Mouse (Mus musculus): ENCODE measurements at regions not wholly inside any gene's neighbourhood (a gene's known extent, or its start where the extent isn't known, plus 50 kb on each side); places are given as distances from the start of the nearest gene placed in this dataset.

DNA sequence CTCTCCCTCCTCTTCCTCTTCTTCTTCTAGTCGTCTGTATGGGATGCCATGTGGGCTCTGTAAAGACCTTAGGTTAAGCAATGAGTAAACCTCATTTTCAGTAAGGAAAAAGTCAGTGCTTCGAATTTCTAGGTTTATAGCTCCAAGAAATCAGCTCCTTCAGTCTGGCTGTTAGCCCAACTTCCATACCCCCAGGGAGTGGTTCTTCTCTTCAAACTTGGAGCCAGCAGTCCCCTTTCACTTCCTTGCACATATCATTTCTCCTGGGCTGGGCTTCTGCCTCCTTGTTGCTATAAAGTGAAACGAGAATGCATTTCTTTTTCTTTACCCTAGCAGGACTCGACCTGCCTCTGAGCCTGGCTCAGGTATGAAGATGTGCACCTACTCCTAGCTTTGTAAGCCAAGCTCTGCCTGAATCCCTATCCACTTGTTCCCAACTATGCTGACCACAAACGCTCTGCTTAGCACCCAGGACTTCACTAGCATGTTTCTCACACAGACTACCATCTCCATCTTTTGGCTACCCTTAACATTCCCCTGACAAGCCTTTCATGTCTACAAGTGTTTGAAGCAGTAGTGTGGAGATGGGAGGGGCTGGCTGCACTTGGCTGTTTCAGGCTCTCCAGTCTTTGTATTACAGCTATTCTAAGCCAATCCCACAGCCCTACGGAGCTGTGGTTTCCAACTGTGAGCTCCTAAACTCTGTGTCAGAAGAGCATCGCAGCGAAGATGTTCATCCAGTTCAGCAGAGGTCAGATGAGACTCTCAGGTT lies 243.8 kb upstream of the Tprg start:
- no peak for DNase-seq

DNA sequence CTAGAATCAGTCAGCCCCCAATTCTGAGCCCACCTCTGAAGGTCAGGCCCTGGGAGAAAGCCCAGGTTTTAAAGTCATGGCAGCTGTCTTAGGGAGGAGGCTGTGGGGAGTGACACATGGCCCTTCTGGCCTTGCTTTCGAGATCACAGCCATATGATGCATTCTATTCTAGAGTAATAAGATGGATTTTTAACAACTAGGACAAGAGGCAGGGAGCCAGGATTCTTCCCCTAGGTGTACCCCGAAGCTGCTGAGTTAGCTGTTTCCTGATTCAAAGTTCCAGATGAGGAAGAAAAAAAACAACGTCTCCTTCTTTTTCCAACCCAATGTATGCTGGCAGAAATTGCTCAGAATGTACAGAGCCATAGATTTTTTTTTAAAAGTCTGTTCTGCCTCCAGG lies 242.0 kb upstream of the Tprg start:
- DNase-seq, result no peak

DNA sequence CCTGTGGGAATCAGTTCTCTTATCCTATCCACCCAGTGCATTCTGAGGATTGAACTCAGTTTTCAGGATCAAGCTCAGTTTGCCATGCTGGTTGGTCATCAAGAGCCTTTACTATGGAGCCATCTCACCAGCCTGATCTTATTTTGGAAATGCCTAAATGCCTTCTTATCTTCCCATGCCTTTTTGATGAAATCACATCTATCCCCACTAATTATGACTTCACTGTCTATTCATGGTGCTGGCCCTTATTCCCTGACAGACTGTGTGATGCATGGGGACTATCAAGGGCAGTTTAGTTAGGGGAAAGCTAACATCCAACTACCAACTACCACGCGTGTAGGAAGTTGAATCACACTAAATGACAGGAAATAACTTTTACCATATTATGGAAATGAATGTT lies 238.9 kb upstream of the Tprg start:
- no peak for DNase-seq

DNA sequence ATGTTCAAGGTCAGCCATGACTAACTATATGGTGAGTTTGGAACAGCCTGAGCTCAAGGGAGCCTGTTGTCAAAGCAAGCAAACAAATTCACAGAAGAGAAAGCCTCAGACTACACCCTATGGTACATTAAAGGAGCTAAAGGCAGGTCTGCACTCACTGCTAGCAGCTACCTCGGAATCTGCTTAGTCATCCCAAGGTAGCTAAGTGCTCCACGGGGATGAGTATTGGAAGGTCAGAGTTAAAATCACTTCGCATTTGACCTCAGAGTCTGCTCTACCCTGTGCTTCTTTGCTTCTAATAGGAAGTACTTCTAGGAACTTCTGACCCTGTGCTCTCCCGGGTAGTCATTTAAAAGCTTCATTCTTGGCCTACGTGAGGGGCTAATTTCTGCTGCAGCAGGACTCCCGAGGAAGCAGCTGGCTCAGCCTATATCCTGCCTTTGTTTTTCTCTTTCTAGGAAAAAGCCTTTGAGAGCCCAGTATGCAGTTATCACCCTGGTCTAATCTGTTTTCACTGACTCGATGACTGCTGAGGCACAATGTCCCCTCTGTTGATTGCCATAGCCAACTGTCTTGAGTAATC lies 236.6 kb upstream of the Tprg start:
- DNase-seq, result no peak

DNA sequence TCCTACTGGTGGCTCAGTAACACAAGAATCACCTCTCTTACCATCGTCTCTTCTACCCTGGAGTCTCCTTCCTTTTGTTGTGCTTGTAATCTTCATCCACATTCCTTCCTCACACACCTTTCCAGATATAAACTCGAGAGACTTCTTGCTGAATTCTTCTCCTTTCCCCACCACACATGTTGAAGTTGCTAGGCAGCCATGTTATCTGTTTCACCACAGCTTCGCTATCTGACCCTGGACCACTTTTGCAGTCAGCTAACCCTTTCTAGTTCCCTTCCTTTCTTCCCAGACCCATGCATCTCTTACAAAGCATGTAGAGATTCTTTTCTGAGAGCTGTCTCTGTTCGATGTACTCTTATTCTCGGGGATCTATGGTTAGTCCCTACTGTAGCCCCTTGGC lies 235.6 kb upstream of the Tprg start:
- DNase-seq, result no peak

DNA sequence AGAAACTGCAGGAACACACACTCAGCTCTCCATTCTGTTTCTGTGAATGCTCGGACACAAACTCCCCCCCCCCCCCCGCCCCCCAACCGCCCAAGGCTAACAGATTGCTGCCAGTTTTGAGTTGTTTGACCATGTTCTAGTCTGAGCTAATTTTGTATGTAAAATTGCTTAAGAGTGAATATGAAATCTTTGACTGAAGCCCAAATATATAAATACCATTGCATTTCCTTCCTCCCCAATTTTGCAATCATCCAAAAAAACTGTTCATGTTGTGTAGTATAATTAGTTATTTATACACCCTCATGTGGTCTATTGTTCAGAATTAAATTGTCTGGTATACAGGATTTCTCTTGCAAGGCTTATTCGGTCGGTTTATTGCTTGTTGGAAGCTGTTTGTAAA lies 234.2 kb upstream of the Tprg start:
- DNase-seq, result no peak

DNA sequence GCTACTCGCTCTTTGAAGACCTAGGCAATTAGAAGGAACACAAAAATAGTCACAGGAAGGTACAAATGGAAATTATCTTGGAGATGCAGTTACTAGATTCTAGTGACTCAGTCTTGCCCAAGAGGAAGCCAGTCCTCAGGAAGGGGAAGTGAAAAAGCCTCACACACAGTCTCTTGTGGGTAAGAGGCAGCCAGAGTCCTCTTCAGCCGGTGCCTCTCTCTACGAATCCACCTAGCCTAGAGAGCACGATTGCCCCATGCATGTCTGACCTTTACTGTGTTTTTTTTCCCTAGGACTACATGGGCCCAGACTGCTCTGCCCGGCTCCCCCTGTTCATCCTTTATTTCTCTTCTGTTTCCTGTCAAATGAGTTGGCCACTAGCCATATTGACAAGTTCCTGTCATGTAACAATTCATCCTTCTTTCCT lies 233.7 kb upstream of the Tprg start:
- DNase-seq, result no peak

DNA sequence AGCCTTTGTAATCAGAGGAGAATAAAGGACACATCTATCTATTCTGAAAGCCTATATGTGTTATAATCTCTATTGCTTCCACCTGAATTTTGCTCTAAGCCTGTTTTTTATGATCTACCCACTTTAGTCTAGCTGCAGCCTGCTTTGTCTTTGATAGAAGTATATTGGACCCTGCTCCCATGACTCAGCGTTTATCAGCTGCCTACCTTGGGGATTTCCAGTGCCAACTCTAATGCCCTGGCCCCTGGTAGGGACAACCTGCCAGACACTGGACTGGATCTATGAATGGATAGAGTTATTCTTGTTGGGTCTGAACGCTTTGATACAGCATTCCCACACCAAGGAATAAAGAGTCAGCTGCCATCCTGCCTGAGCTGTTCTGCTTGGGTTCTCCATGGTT lies 232.3 kb upstream of the Tprg start:
- DNase-seq, result no peak

DNA sequence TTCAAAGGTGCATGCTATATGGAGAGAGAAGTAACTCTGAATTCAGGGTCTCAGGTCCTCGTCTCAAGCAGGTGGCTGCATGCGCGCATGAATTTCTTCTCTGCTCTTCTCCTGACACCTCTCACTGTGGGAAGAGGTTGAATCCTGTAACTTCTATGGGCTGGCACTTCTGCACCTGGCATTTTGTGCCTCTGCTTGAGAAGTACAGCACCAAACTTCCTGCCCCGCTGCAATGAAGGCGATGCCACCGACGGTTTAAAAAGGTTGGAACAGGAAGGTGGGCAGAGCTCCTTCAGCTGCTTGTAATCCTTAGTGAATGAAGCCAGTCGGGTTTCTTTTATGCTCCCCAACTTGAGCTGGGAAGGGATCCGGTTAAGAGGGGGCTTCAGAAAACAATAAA lies 231.2 kb upstream of the Tprg start:
- no peak for DNase-seq

DNA sequence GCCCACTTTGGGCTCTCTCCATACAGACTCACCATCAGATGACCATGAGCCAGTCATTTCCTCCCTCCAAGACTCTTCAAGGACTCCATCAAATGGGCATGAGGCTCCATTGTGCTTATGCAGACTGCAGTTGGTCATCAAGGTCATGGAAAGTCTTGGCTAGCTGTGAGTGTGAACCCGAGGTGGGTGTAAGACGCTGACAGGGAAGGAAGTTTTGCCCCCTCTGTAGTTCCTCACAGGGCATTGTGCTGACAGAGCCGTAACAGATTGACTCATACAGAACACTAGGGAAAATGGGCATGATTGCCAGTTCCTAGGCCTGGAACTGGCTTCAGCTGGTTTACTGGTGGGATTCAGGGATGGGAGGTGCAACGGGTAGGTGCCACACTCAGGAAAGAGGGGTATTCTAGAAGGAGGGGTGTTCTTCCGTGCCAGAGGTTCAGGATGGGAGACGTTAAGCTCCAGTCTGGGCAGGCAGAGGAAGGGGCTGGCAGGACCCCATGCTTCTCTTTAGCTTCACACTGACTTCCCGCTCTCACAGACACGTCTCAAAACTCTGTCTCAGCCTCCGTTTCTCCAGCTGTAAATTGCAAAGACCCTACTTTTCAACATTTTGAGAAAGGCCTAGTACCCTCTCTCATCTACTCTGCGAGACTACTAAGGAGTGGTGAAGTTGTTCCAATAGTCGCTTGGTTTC lies 228.4 kb upstream of the Tprg start:
- no peak for DNase-seq

DNA sequence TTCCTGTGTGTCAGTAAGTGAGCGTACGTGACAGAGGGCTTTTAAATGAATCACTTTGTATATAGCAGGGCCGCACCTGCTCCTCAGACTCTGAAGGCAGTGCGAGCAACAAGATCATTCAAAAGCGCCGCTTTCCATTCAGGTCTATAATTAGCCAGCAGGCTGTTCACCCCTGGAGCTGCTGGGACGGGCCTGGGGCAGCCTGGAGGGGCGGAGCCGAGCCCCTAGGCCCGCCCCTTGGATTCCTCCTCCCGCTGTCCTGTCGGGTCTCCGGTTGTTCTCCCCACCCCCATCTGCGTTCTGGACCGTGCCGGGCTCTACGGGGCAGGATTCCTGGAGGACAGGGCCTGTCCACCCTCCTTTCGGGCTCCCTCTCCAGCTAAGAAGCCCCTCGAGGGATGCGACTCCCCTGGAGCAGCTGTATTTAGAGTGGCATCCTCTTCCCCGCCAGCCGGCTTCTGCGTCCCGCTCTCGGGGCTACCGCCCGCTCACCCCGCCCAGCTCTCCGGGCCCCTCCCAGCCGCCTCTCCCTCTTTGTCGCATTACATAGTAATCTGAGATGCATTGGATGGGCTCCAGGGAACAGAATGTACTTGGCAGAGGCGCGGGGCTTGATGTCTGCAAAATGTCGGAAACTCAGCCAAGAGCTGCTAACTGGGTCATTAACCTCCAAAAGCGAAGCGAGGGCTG lies 227.7 kb upstream of the Tprg start:
- DNase-seq, result peak; percentile 99

DNA sequence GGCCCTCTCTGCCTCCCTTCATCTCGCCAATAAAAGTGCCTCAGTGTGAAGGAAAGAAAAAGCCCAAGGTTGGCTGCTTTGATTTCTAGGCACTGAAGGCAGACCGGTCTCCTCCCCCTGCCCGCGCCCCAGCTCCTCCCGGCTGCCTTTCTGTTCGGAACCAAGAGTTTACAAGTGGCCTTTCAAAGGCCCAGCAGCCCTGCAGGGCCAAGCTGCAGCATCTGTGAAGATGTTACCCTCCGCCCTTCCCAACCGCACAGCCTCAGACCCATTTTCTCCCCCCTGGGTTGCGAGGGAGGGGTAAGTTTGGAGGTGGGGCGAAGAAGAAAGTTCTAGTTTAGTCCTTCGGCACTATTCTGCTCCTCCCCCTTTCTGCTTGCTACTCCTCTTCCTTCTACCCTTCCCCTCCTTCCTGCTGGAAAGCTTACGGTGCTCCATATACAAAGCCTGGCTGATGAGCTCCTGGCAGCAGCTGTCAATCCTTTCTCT lies 227.1 kb upstream of the Tprg start:
- DNase-seq, result no peak

DNA sequence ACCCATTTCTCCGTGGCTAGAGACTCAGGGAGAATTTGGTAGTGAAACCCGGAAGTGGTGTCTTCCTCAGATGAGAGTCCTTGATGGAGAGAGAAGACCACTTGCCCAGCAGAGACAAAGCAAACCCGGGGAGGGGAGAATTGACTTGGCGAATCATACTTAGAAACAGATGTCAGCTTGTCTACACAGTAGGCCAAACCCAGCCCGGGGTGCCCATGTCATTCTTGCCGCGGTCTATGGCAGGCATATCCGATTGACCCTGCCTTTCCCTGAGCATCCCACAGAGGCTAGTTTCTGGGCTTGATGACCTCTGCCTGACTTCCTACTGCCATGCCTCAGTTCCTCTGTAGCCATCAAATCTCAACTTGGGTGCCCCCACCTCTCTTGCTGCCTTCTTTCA lies 226.4 kb upstream of the Tprg start:
- DNase-seq, result no peak

DNA sequence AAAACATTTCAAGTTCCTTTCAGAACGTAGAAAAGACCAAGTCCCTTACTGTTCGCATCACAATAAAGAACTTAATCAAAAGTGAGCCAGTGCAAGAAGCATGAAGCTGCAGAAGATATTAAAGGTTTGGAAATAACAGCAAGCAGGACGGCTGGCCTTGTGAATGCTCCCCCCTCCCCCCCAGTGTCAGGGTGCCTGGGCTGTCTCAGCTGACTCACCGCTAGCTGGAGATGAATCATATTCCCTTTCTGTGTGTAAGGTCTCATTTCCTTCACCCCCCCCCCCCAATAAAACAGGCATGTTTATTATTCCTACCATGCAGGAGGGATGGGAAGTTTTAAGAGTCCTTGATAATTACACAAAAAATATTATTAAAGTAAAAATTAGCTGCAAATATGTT lies 225.0 kb upstream of the Tprg start:
- no peak for DNase-seq

DNA sequence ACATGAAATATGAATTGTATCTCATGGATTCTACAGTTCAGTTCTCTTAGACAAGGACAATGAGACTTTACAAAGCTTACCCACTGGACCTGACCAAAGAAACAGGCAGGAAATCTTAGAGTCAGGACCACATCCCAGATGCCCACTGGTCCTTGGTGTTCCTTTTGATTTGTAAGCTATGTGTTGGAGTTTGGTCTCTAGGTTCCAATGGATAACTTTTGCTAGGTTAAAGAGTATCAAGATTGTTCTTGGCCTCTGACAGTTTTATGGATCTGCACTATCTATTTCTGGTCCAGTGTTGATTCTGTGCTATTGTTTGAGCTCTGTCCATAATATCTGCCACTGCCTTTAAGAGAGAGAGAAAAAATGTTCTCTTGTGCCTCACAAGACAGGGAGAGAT lies 222.6 kb upstream of the Tprg start:
- no peak for DNase-seq

DNA sequence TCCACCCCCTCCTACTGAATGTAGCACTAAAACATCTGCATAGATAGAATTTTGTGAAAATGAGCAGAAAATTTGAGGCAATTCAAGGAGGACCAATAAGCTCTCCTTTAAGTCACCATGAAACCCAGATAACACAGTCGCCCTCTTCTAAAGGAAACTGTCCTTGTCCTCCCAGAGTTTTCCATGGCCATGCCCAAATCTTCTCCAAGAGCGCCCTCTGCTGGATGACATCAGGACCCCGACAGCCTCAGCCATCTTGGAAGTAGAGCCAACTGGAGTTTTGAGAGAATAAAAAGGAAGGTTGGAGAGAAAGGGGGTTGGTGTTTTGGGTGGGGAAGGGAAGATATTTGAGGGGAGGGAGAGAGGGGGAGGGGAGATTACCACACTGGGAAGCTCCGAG lies 222.1 kb upstream of the Tprg start:
- DNase-seq, result peak; percentile 97

DNA sequence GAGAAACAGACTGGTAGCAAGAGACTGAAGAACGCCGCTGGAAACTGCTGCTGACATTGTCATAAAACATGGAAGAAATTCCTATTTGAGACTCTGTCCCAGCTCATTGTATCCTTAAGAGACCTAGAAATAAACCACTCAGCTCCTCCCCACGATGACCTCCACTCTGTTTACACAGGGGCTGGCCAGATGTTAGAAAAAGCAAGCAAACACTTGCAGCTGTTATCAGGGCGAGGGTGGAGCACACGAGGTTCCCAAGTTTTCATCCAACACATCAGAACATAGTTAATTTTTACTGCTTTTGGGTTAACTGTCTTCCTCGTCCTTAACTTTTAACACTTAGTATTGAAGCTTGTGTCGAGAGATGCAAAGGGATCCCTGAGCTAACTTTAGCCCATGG lies 219.8 kb upstream of the Tprg start:
- no peak for DNase-seq

DNA sequence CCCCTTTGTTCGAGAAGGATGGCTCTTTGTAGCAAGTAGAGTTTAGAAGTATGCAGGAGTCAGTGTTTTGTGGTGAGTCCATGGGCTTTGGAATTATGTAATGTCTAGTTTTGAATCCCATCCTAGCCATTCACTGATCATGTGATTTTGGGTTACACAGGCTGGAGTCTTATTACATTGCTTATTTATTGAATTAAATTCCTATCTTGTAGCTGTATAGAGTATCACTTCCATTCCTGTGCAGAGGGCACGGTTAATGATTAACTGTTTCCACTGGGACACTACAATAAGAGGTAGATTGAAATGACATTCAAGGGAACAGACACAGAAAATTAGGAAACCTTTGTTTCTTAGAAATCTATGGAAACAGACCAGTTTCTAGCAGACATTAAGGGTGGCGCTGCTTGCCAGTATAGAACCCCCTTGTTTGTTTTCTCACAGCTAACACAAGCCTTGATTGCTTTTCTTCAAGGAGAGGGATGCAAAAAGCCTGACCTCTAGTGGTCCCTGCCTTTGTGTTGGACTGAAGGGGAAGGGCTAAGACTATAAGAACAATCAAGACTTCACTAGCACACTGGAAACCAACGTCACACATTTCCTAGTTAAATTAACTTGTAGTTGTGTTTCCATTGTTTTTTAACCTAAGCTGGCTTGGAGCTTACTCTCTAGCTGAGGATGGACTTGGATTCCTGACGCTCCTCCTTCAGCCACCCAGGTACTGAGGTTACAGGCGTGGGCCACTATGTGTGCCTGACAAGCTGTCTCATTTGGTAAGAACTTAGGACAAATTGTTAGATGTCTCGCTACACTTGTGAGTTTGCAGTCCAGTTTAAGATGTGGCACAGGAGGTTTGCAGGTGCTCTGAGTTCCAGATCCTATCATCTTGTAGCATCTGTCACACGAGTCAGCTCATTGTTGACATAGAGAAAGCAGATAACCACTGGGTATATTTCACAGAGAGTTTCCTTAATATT lies 219.1 kb upstream of the Tprg start:
- peak; percentile 51 for DNase-seq

DNA sequence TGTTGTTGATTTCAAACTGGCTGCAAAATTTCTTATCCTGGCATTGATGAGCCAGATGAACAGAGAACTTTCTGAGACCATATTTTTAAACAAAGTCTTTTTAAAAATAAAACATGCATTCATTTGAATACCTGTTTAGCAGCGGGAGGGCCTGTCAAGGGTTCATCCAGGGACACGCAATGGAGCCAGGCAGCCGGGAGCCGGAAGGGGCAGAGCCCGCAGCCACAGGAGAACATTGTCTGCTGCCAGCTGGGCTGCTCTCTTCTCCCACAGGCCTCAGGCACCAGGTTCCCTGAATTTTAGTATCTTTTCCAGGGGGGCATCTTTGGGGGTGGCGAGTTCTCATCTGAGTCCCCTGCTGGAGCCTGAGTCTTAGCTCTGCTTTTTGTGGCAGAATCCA lies 205.8 kb upstream of the Tprg start:
- no peak for DNase-seq

DNA sequence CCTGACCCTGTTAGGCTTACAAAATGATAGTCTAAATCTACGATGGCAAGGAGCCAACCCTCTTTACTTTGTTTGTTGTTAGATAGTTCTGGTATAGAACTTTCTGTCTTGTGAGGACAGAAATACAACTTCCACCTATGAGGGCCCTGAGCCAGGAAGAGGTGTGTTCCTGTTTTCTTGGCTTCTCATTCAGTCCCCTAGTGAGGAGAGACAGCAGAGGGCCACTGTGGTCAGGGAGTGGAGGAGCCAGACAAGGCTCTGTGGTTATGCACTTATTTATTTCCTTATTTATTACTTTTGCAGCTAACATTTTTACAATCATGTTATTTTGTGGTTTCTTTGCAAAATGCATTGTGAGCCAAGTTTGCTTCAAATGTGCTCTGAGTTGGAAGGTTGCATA lies 202.9 kb upstream of the Tprg start:
- DNase-seq, result no peak

DNA sequence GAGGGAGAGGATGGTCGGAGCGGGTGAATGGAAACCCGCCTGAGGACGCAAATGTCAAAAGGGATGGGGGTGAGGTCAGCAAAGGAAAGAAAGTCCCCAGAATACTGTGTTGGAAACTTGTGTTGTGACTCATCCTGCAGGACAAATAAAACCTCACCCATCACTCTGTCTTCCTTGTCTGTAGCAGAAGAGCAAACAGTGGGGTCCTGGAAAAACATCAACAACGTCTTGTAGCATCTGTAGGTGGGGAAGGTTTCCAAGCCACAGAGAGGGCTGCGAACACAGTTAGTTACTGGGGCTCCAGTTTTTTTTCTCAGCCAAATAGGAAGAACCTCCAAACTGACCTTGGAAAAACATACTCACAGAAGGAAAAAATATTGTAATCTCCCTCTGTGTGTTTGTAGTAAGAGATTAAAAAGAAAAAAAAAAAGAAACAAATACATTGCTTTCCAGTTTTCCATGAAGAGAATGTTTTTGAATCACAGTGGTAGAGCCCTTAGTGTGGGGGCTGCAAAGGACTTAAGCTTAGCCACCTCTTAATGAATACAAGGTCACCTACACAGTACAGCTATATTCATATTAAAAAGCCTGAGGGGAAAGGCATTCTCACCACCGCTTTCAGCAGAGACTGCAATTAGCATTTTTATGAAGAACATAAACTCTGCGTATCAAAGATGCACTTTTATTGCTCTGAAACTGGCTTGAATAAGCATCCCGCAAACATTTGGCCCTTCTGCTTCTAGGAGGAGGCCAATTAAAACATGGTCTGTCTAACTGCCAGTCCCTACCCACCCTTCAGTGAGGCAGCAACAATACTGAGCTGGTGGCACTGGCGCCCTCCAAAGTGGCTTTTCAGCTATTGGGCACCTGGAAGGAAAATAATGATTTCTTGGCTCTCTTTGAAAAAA lies 198.6 kb upstream of the Tprg start:
- DNase-seq, result no peak
